Comparison of ENCODE assay signal across 8 mouse cellular contexts in genomic region chr15:86057413-86057812, GRCm38 (mm10). TPM values are rescaled to one million over a fixed set of nuclear protein-coding genes. Genes with fewer than 3 reads are reported as not detected.
DNase-seq lines count a peak whose midpoint lies in the region; ATAC-seq and TF ChIP-seq lines count a peak whose summit lies in the region.

Gene Gramd4, plus strand, starts transcription at chr15:86057695.

- H3K4me1 ChIP-seq in heart, adult 2 months (ENCODE audit: control insufficient read depth, insufficient read depth, low read length) = peaks cover 29% of the 10 kb centered on the region

- H3K9ac ChIP-seq in heart, adult 2 months (ENCODE audit: low read depth, low read length) = peak within 1 kb of the TSS; percentile 75

- no peak for ATAC-seq in megakaryocyte, adult 5-6 weeks (ENCODE audit: poor library complexity, severe bottlenecking)

- H3K79me2 ChIP-seq in heart, adult 2 months (replicated peaks; ENCODE audit: control insufficient read depth, insufficient read depth, low read length) = peaks cover 4% of the 10 kb centered on the region

- H3K4me3 ChIP-seq in heart, adult 2 months = peak within 1 kb of the TSS; percentile 49

- TF ChIP-seq EP300 in heart, adult 2 months (IDR thresholded peaks at IDR 0.05; ENCODE audit: insufficient read depth, low read depth, low read length) = no peak

- no peak for TF ChIP-seq POLR2A in heart, adult 2 months (IDR thresholded peaks at IDR 0.05; ENCODE audit: insufficient read depth, low read depth, low read length)

- 15% methylated on average over 6 of the region's 6 CpGs for WGBS in heart, adult 2 months
- WGBS in large intestine, adult 2 months = 21% methylated on average over 6 of the region's 6 CpGs

- intact Hi-C loops in heart, adult 2 months (cut with DNase I) = loop anchor here (10.0 kb wide), 1 partner anchor 157 kb away; the partner anchor contains the start of gene Tbc1d22a

- DNase-seq in urinary bladder, adult 2 months (ENCODE audit: low spot score) = no peak
- DNase-seq in urinary bladder, postnatal 14 days (ENCODE audit: low spot score) = no peak
- DNase-seq in cerebellum, adult 8-10 months = peak; percentile 78
- peak; percentile 48 to 69 for DNase-seq in heart, adult 2 months
- DNase-seq in large intestine, adult 2 months (ENCODE audit: low read depth, low spot score) = no peak
- DNase-seq in urinary bladder, postnatal 10 days (ENCODE audit: low spot score) = no peak
- no peak for DNase-seq in spleen, postnatal 10 days (ENCODE audit: low spot score in 2 of 2)

- no peaks in the 10 kb centered on the region for H3K36me3 ChIP-seq in heart, adult 2 months (ENCODE audit: control insufficient read depth, insufficient read depth, low read length)

- no peak for TF ChIP-seq CTCF in heart, adult 2 months (IDR thresholded peaks at IDR 0.05)

- H3K27ac ChIP-seq in heart, adult 2 months = peak within 1 kb of the TSS; percentile 84

- H3K27me3 ChIP-seq in heart, adult 2 months (ENCODE audit: control insufficient read depth, insufficient read depth, low read length) = no peaks in the 10 kb centered on the region

RNA-seq across cellular contexts. Expression of gene Gramd4, which starts in this region (rescaled TPM):
- 13.2 and 17.5 TPM in 2 replicates for polyA plus RNA-seq in urinary bladder, adult 2 months (2012; rRNA removed)
- total RNA-seq in heart, adult 2 months (2021) = 10 to 100 TPM; 27.6 to 31.5 TPM
- polyA plus RNA-seq in heart, adult 2 months (2012; rRNA removed) = 25.3 and 39.8 TPM in 2 replicates
- polyA plus RNA-seq in large intestine, adult 2 months (2012; rRNA removed) = 25.4 and 29.6 TPM in 2 replicates
- 11.5 and 13.1 TPM in 2 replicates for total RNA-seq in megakaryocyte, adult 5-6 weeks (2015)
- total RNA-seq in megakaryocyte, adult 5-6 weeks (2017) = 36.8 and 46.0 TPM in 2 replicates

Comparison
In these comparisons a context has a peak if more than half of its experiments do, and no peak if none do; other contexts are left out.
1. DNase-seq: peak in cerebellum, adult 8-10 months (single experiment) and heart, adult 2 months (2 of 2); none in urinary bladder, adult 2 months (single experiment), urinary bladder, postnatal 14 days (single experiment), large intestine, adult 2 months (single experiment), urinary bladder, postnatal 10 days (single experiment) and spleen, postnatal 10 days (0 of 2).